Mouse (Mus musculus): ENCODE results near the gene Sys1.

DNA sequence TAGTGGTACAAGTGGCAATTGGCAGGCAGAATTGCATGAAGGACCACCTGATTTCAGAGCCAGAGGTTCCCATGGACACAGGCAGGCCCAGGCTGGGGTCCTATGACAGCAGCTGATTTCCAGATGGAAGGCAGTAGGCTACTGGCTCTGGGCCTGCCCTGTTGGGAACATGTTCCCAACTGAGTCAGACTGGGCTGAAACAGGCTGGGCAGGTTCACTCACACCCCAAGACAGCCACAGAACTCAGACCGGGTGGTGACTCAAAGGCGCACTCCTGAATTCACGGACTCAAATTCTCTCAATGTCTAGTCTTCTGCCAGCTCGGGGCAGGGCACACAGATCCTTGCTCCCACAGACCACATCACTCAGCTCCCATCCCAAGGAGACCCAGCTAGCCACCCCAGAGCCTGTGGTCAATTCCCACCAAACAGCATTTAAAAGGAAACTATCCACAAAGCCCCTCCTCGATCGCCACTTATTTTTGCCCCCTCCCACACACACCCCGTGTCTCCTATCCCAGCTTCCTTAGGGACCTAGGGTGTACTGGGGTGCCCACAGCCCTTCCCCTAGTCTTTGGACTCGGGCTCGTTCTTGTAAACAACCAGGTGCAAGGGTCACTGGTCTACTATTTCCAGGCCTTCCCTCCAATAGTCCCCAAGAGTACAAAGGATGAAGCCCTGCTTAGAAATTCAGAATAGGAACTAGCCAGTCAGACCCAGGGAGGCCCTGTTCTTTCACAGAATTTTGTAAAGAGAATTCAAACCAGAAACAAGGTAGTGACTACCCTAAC, 24.9 kb upstream of the Sys1 start:
- TF ChIP-seq CTCF (IDR thresholded peaks at IDR 0.05; ENCODE audit: control insufficient read depth, insufficient read depth, insufficient replicate concordance, low read depth, low read length) (no peak), POLR2A (IDR thresholded peaks at IDR 0.05; ENCODE audit: control insufficient read depth, low read depth, low read length) (no peak)

Measured in testis, adult 2 months (tissue).